In the genomic region with DNA sequence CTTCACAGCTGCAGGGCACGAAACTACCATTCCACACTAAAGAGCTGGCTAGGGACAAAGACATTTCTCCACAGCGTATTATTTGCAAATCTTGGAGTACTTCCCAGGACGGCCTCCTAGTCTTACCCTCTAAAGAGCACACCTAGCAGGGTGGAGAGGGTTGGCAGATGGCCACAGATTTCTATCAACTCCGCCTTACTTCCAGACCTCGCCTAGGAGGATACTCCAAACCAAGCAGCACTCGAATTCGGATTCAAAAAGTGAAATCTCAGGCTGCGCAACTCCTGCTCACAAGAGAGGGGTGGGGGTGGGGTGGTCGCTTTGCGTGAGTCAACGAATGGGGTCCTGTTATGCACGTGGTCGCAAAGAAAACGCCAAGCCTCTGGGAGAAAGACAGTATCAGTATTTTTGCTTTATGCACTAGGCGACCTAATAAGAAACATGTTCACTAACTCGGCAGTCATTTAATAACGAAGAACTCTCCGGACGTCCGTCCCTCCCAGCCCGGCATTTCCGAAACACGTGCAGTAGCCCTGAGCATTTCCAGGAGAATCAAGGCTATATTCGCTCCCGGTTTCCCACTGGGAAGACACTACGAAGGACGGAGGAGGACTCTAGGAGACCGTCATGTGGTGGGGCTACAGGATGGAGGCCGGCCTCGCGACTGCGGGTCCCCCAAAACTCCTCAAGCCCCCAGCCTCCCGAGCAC, we compare ENCODE assay signal across 8 mouse cellular contexts. TPM values are rescaled to one million over a fixed set of nuclear protein-coding genes. Genes with fewer than 3 reads are reported as not detected.
A peak's percentile ranks its signal among the peaks of the same experiment; 100 is the strongest.
DNase-seq lines count a peak whose midpoint lies in the region; ATAC-seq and TF ChIP-seq lines count a peak whose summit lies in the region.

No protein-coding gene starts in this region.

- 2% methylated on average over 33 of the region's 33 CpGs for WGBS in forebrain, embryonic 12.5 days
- 3% methylated on average over 33 of the region's 33 CpGs for WGBS in hindbrain, embryonic 14.5 days
- WGBS in liver, adult 2 months, result 1% methylated on average over 33 of the region's 33 CpGs
- 2% methylated on average over 33 of the region's 33 CpGs for WGBS in midbrain, postnatal 0 days

- no peaks in the 10 kb centered on the region for H3K79me2 ChIP-seq in liver, adult 2 months (ENCODE audit: control insufficient read depth, insufficient read depth, low read length)

- H3K4me1 ChIP-seq in forebrain, embryonic 12.5 days, result peaks cover 15% of the 10 kb centered on the region
- no peaks in the 10 kb centered on the region for H3K4me1 ChIP-seq in hindbrain, embryonic 14.5 days (replicated peaks; ENCODE audit: control insufficient read depth, insufficient read depth, low read length)
- H3K4me1 ChIP-seq in liver, adult 2 months (ENCODE audit: control insufficient read depth, insufficient read depth, low read length), result 0 out of 2 replicates have a peak, but pooled peaks cover 4% of the 10 kb centered on the region
- no peaks in the 10 kb centered on the region for H3K4me1 ChIP-seq in midbrain, postnatal 0 days (ENCODE audit: insufficient read depth, low read length)

- peak; percentile 31 for ATAC-seq in forebrain, embryonic 12.5 days (ENCODE audit: low FRiP score)
- ATAC-seq in hindbrain, embryonic 14.5 days (ENCODE audit: low FRiP score), result peak; percentile 18; the same call in 1 of the 2 replicates
- ATAC-seq in midbrain, postnatal 0 days (ENCODE audit: low FRiP score), result peak; percentile 84

- TF ChIP-seq CTCF in liver, adult 2 months (IDR thresholded peaks at IDR 0.05; ENCODE audit: low read depth, low read length), result no peak
- no peak for TF ChIP-seq CTCF in midbrain, postnatal 0 days (IDR thresholded peaks at IDR 0.05)

- H3K9ac ChIP-seq in forebrain, embryonic 12.5 days, result peak overlapping the region; percentile 91
- H3K9ac ChIP-seq in hindbrain, embryonic 14.5 days, result peak overlapping the region; percentile 95
- H3K9ac ChIP-seq in liver, adult 2 months (ENCODE audit: low read depth, low read length), result peak overlapping the region; percentile 82
- peak overlapping the region; percentile 91 for H3K9ac ChIP-seq in midbrain, postnatal 0 days (replicated peaks; ENCODE audit: low read length, poor library complexity, severe bottlenecking)

- H3K27ac ChIP-seq in forebrain, embryonic 12.5 days, result peak overlapping the region; percentile 89
- peak overlapping the region; percentile 93 for H3K27ac ChIP-seq in hindbrain, embryonic 14.5 days
- H3K27ac ChIP-seq in liver, adult 2 months (replicated peaks; ENCODE audit: insufficient read depth, low read depth, low read length), result peak overlapping the region; percentile 64
- peak overlapping the region; percentile 89 for H3K27ac ChIP-seq in midbrain, postnatal 0 days (ENCODE audit: low read depth, low read length)

- peak overlapping the region; percentile 67 for H3K4me3 ChIP-seq in forebrain, embryonic 12.5 days (replicated peaks)
- H3K4me3 ChIP-seq in hindbrain, embryonic 14.5 days (replicated peaks; ENCODE audit: low read length), result peak overlapping the region; percentile 67
- peak overlapping the region; percentile 78 for H3K4me3 ChIP-seq in liver, adult 2 months (ENCODE audit: insufficient read depth, low read depth, low read length)
- H3K4me3 ChIP-seq in midbrain, postnatal 0 days (ENCODE audit: low read depth, low read length), result peak overlapping the region; percentile 77

- peak overlapping the region; percentile 73 for H3K4me2 ChIP-seq in forebrain, embryonic 12.5 days
- peak overlapping the region; percentile 90 for H3K4me2 ChIP-seq in hindbrain, embryonic 14.5 days (replicated peaks)
- peak overlapping the region; percentile 80 for H3K4me2 ChIP-seq in midbrain, postnatal 0 days (ENCODE audit: low read depth, low read length, poor library complexity, severe bottlenecking)

- H3K27me3 ChIP-seq in forebrain, embryonic 12.5 days, result no peaks in the 10 kb centered on the region
- H3K27me3 ChIP-seq in hindbrain, embryonic 14.5 days (ENCODE audit: control insufficient read depth, insufficient read depth, low read length), result no peaks in the 10 kb centered on the region
- H3K27me3 ChIP-seq in liver, adult 2 months (ENCODE audit: control insufficient read depth, insufficient read depth, low read length), result no peaks in the 10 kb centered on the region
- H3K27me3 ChIP-seq in midbrain, postnatal 0 days (ENCODE audit: insufficient read depth, low read length), result no peaks in the 10 kb centered on the region

- peaks cover 27% of the 10 kb centered on the region for H3K36me3 ChIP-seq in forebrain, embryonic 12.5 days (replicated peaks)
- H3K36me3 ChIP-seq in hindbrain, embryonic 14.5 days (replicated peaks; ENCODE audit: control insufficient read depth, insufficient read depth), result peaks cover 48% of the 10 kb centered on the region
- peaks cover 7% of the 10 kb centered on the region for H3K36me3 ChIP-seq in liver, adult 2 months (ENCODE audit: control insufficient read depth, insufficient read depth, low read length)
- peaks cover 13% of the 10 kb centered on the region for H3K36me3 ChIP-seq in midbrain, postnatal 0 days (ENCODE audit: insufficient read depth, low read length)

- no peak for TF ChIP-seq POLR2A in liver, adult 2 months (IDR thresholded peaks at IDR 0.05; ENCODE audit: extremely low read depth, insufficient read depth, low read length)

- DNase-seq in thymus, postnatal 0 days (ENCODE audit: low spot score), result peak; percentile 14
- no peak for DNase-seq in thymus, postnatal 4 days
- peak; percentile 23 to 45 for DNase-seq in adrenal gland, postnatal 36 days
- peak; percentile 59 for DNase-seq in hindbrain, embryonic 14.5 days (ENCODE audit: low spot score)
- DNase-seq in liver, adult 2 months (ENCODE audit: extremely low read depth, low read depth, low spot score), result peak; percentile 68
- DNase-seq in midbrain, postnatal 0 days (ENCODE audit: low spot score), result peak; percentile 41
- DNase-seq in yolk sac, embryonic 10.5 days (ENCODE audit: low spot score), result no peak

- H3K9me3 ChIP-seq in forebrain, embryonic 12.5 days, result no peaks in the 10 kb centered on the region
- H3K9me3 ChIP-seq in hindbrain, embryonic 14.5 days (ENCODE audit: control insufficient read depth, low read length), result no peaks in the 10 kb centered on the region
- no peaks in the 10 kb centered on the region for H3K9me3 ChIP-seq in midbrain, postnatal 0 days (ENCODE audit: low read length)

RNA-seq across cellular contexts. Expression of gene Dbil5, which starts 0.6 kb away (rescaled TPM):
- 0.71 TPM in 1 of 2 replicates, not detected in the other for polyA plus RNA-seq in thymus, postnatal 0 days (2015; fragmentation: Nextera tagmentation; extraction: Ambion mirVana)
- total RNA-seq in adrenal gland, postnatal 36 days (2021), result not detected
- polyA plus RNA-seq in forebrain, embryonic 12.5 days (2016; fragmentation: Nextera tagmentation; extraction: Ambion mirVana), result 0.37 and 0.84 TPM in 2 replicates
- 0.62 TPM in 1 of 2 replicates, not detected in the other for polyA plus RNA-seq in hindbrain, embryonic 14.5 days (2014; fragmentation: Nextera tagmentation; extraction: Ambion mirVana)
- total RNA-seq in liver, adult 2 months (2014; rRNA removed), result 0.46 and 0.54 TPM in 2 replicates
- polyA plus RNA-seq in liver, adult 2 months (2012; rRNA removed), result 0.19 and 0.46 TPM in 2 replicates
- not detected in 2 replicates for total RNA-seq in midbrain, postnatal 0 days (2014; rRNA removed)
- polyA plus RNA-seq in midbrain, postnatal 0 days (2015; fragmentation: Nextera tagmentation; extraction: Ambion mirVana), result 0.42 and 0.58 TPM in 2 replicates

RNA-seq across cellular contexts. Expression of gene Gemin4, which starts 0.6 kb away (rescaled TPM):
- polyA plus RNA-seq in thymus, postnatal 0 days (2015; fragmentation: Nextera tagmentation; extraction: Ambion mirVana), result 22.9 and 23.7 TPM in 2 replicates
- total RNA-seq in adrenal gland, postnatal 36 days (2021), result 1 to 10 TPM; 8.0 to 8.9 TPM
- polyA plus RNA-seq in forebrain, embryonic 12.5 days (2016; fragmentation: Nextera tagmentation; extraction: Ambion mirVana), result 31.9 and 35.3 TPM in 2 replicates
- polyA plus RNA-seq in hindbrain, embryonic 14.5 days (2014; fragmentation: Nextera tagmentation; extraction: Ambion mirVana), result 13.9 and 19.7 TPM in 2 replicates
- 0.65 and 3.3 TPM in 2 replicates for total RNA-seq in liver, adult 2 months (2014; rRNA removed)
- 3.3 and 3.8 TPM in 2 replicates for polyA plus RNA-seq in liver, adult 2 months (2012; rRNA removed)
- 10.1 and 14.1 TPM in 2 replicates for total RNA-seq in midbrain, postnatal 0 days (2014; rRNA removed)
- polyA plus RNA-seq in midbrain, postnatal 0 days (2015; fragmentation: Nextera tagmentation; extraction: Ambion mirVana), result 6.9 and 7.4 TPM in 2 replicates

RNA-seq across cellular contexts. Expression of gene Mrm3, which starts 26.7 kb away (rescaled TPM):
- polyA plus RNA-seq in thymus, postnatal 0 days (2015; fragmentation: Nextera tagmentation; extraction: Ambion mirVana), result 24.5 and 26.6 TPM in 2 replicates
- total RNA-seq in adrenal gland, postnatal 36 days (2021), result 10 to 100 TPM; 18.8 to 21.4 TPM
- 20.0 and 22.2 TPM in 2 replicates for polyA plus RNA-seq in forebrain, embryonic 12.5 days (2016; fragmentation: Nextera tagmentation; extraction: Ambion mirVana)
- polyA plus RNA-seq in hindbrain, embryonic 14.5 days (2014; fragmentation: Nextera tagmentation; extraction: Ambion mirVana), result 23.3 and 25.0 TPM in 2 replicates
- 7.9 and 10.1 TPM in 2 replicates for total RNA-seq in liver, adult 2 months (2014; rRNA removed)
- polyA plus RNA-seq in liver, adult 2 months (2012; rRNA removed), result 7.1 and 7.8 TPM in 2 replicates
- 13.6 and 15.3 TPM in 2 replicates for total RNA-seq in midbrain, postnatal 0 days (2014; rRNA removed)
- polyA plus RNA-seq in midbrain, postnatal 0 days (2015; fragmentation: Nextera tagmentation; extraction: Ambion mirVana), result 23.6 and 26.0 TPM in 2 replicates

RNA-seq across cellular contexts. Expression of gene Glod4, which starts 26.7 kb away (rescaled TPM):
- polyA plus RNA-seq in thymus, postnatal 0 days (2015; fragmentation: Nextera tagmentation; extraction: Ambion mirVana), result 105 and 108 TPM in 2 replicates
- total RNA-seq in adrenal gland, postnatal 36 days (2021), result 10 to 100 TPM; 85.0 to 87.2 TPM
- polyA plus RNA-seq in forebrain, embryonic 12.5 days (2016; fragmentation: Nextera tagmentation; extraction: Ambion mirVana), result 123 and 125 TPM in 2 replicates
- polyA plus RNA-seq in hindbrain, embryonic 14.5 days (2014; fragmentation: Nextera tagmentation; extraction: Ambion mirVana), result 127 TPM in 2 replicates
- total RNA-seq in liver, adult 2 months (2014; rRNA removed), result 45.0 and 56.1 TPM in 2 replicates
- polyA plus RNA-seq in liver, adult 2 months (2012; rRNA removed), result 9.3 and 9.8 TPM in 2 replicates
- total RNA-seq in midbrain, postnatal 0 days (2014; rRNA removed), result 63.5 and 80.0 TPM in 2 replicates
- 116 and 123 TPM in 2 replicates for polyA plus RNA-seq in midbrain, postnatal 0 days (2015; fragmentation: Nextera tagmentation; extraction: Ambion mirVana)

RNA-seq across cellular contexts. Expression of gene Fam57a, which starts 37.4 kb away (rescaled TPM):
- 13.9 and 16.6 TPM in 2 replicates for polyA plus RNA-seq in thymus, postnatal 0 days (2015; fragmentation: Nextera tagmentation; extraction: Ambion mirVana)
- total RNA-seq in adrenal gland, postnatal 36 days (2021), result 1 to 10 TPM; 4.8 to 4.9 TPM
- 25.4 and 26.7 TPM in 2 replicates for polyA plus RNA-seq in forebrain, embryonic 12.5 days (2016; fragmentation: Nextera tagmentation; extraction: Ambion mirVana)
- polyA plus RNA-seq in hindbrain, embryonic 14.5 days (2014; fragmentation: Nextera tagmentation; extraction: Ambion mirVana), result 29.3 and 30.1 TPM in 2 replicates
- total RNA-seq in liver, adult 2 months (2014; rRNA removed), result 3.0 and 3.4 TPM in 2 replicates
- polyA plus RNA-seq in liver, adult 2 months (2012; rRNA removed), result 3.5 and 5.3 TPM in 2 replicates
- 24.6 and 29.4 TPM in 2 replicates for total RNA-seq in midbrain, postnatal 0 days (2014; rRNA removed)
- polyA plus RNA-seq in midbrain, postnatal 0 days (2015; fragmentation: Nextera tagmentation; extraction: Ambion mirVana), result 17.6 and 19.6 TPM in 2 replicates

Comparison
In these comparisons a context has a peak if more than half of its experiments do, and no peak if none do; other contexts are left out.
1. DNase-seq: peak in thymus, postnatal 0 days (single experiment), adrenal gland, postnatal 36 days (2 of 2), hindbrain, embryonic 14.5 days (single experiment), liver, adult 2 months (single experiment) and midbrain, postnatal 0 days (single experiment); none in thymus, postnatal 4 days (single experiment) and yolk sac, embryonic 10.5 days (single experiment).
2. ATAC-seq: peak in every context shown above with its lines; median percentile 84 in midbrain, postnatal 0 days; 31 in forebrain, embryonic 12.5 days; 18 in hindbrain, embryonic 14.5 days.
3. Peak in every context shown above with its lines, with median percentiles within 50 percentile points of each other: H3K27ac ChIP-seq, H3K4me2 ChIP-seq, H3K4me3 ChIP-seq and H3K9ac ChIP-seq.